Mouse (Mus musculus): Measurements from ENCODE around the gene Arl15.

The Arl15 gene

GRCm38 (mm10) chr13:114060258-114060657, 266.0 kb downstream of the Arl15 start:
- CTCF ChIA-PET: no interaction called here

GRCm38 (mm10) chr13:114061234-114061633, 266.9 kb downstream of the Arl15 start:
- CTCF ChIA-PET: no interaction called here

GRCm38 (mm10) chr13:114064069-114064468, 269.8 kb downstream of the Arl15 start:
- CTCF ChIA-PET: no interaction called here

GRCm38 (mm10) chr13:114065012-114065411, 270.7 kb downstream of the Arl15 start:
- CTCF ChIA-PET: no interaction called here

- CTCF ChIA-PET: no interaction called here
Observed at GRCm38 (mm10) chr13:114068421-114068820, 274.1 kb downstream of the Arl15 start.

- CTCF ChIA-PET: no interaction called here
Observed at GRCm38 (mm10) chr13:114071439-114071838, 277.1 kb downstream of the Arl15 start.

GRCm38 (mm10) chr13:114074471-114074870, 280.2 kb downstream of the Arl15 start:
- CTCF ChIA-PET: no interaction called here

- CTCF ChIA-PET: no interaction called here
Observed at GRCm38 (mm10) chr13:114075724-114076384, 281.5 kb downstream of the Arl15 start.

GRCm38 (mm10) chr13:114077181-114077580, 282.9 kb downstream of the Arl15 start:
- CTCF ChIA-PET: no interaction called here

GRCm38 (mm10) chr13:114077584-114078270, 283.4 kb downstream of the Arl15 start:
- CTCF ChIA-PET: no interaction called here

GRCm38 (mm10) chr13:114078851-114079250, 284.5 kb downstream of the Arl15 start:
- CTCF ChIA-PET: no interaction called here

GRCm38 (mm10) chr13:114079751-114080150, 285.4 kb downstream of the Arl15 start:
- CTCF ChIA-PET: no interaction called here

GRCm38 (mm10) chr13:114080491-114080890, 286.2 kb downstream of the Arl15 start:
- CTCF ChIA-PET: no interaction called here

GRCm38 (mm10) chr13:114083570-114084138, 289.3 kb downstream of the Arl15 start:
- CTCF ChIA-PET: no interaction called here

- CTCF ChIA-PET: interaction anchor here (0.6 kb wide), 1 partner anchor 990 kb away, joined by 5 read pairs; no protein-coding TSS in a partner anchor
Observed at GRCm38 (mm10) chr13:114085442-114085841, 291.1 kb downstream of the Arl15 start.

- CTCF ChIA-PET: no interaction called here
Observed at GRCm38 (mm10) chr13:114086325-114086724, 292.0 kb downstream of the Arl15 start.

- CTCF ChIA-PET: no interaction called here
Observed at GRCm38 (mm10) chr13:114086801-114087200, 292.5 kb downstream of the Arl15 start.

GRCm38 (mm10) chr13:114087696-114088465, 293.6 kb downstream of the Arl15 start:
- CTCF ChIA-PET: no interaction called here

- CTCF ChIA-PET: no interaction called here
Observed at GRCm38 (mm10) chr13:114090786-114091185, 296.5 kb downstream of the Arl15 start.

- CTCF ChIA-PET: no interaction called here
Observed at GRCm38 (mm10) chr13:114091231-114091630, 296.9 kb downstream of the Arl15 start.

- CTCF ChIA-PET: no interaction called here
Observed at GRCm38 (mm10) chr13:114094151-114094875, 300.0 kb downstream of the Arl15 start.

- CTCF ChIA-PET: no interaction called here
Observed at GRCm38 (mm10) chr13:114095440-114095839, 301.1 kb downstream of the Arl15 start.
